Mouse (Mus musculus): ENCODE results near the gene Taf4.

DNA sequence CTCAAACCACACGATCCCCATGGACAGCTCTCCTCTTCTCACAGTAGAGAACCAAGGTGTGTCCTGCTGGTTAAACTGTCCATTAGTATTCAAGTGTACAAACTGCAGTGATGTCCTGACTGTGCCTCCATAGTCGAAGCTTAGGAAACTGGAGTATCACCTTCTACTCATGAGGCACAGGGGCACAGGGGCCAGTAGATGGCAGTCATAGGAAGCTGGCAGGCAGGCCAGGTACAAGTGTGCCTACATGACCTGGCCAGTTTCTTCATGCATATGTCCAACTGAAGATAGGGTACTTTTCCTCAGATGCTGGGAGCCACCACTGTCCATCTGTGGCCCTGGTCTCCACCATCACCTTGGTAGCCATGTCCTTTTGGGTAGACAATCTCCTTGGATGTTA is 62.2 kb downstream of the Taf4 start:
- TF ChIP-seq CTCF (IDR thresholded peaks at IDR 0.05), result peak; percentile 54
- TF ChIP-seq EP300 (IDR thresholded peaks at IDR 0.05; ENCODE audit: insufficient read depth, low read depth, low read length), result no peak
- no peak for TF ChIP-seq POLR2A (IDR thresholded peaks at IDR 0.05; ENCODE audit: insufficient read depth, low read depth, low read length)
